Mouse (Mus musculus) forebrain, embryonic 13.5 days (tissue): ENCODE results near the gene Traf1. TPM values are rescaled to one million over a fixed set of nuclear protein-coding genes. Genes with fewer than 3 reads are reported as not detected.

Experiments
- ATAC-seq: fragments of 200-750 bp; cut with Nextera tagmentation; 2 replicates; pipeline ENCODE4 v1.8.0; 2017
- H3K27ac ChIP-seq: fragments of 300-500 bp; sonication (generic); 2 replicates; pipeline ENCODE4 v1.5.1; 2015; ENCODE audit warnings: inconsistent platforms, mild to moderate bottlenecking, moderate library complexity
- H3K27me3 ChIP-seq: fragments of 300-500 bp; sonication (generic); 2 replicates; pipeline ENCODE4 v1.6.1; 2015; ENCODE audit warnings: mild to moderate bottlenecking, inconsistent platforms
- H3K36me3 ChIP-seq: fragments of 300-500 bp; sonication (generic); 2 replicates; pipeline ENCODE4 v1.6.1; 2015; ENCODE audit warnings: mild to moderate bottlenecking, inconsistent platforms; ENCODE audit not compliant: poor library complexity, severe bottlenecking
- H3K4me1 ChIP-seq: fragments of 300-500 bp; sonication (generic); 2 replicates; pipeline ENCODE4 v1.6.1; 2015; ENCODE audit warnings: inconsistent platforms
- H3K4me2 ChIP-seq: fragments of 300-500 bp; sonication (generic); 2 replicates; pipeline ENCODE4 v1.6.1; 2015; ENCODE audit warnings: inconsistent platforms, mild to moderate bottlenecking, moderate library complexity
- H3K4me3 ChIP-seq: fragments of 300-500 bp; sonication (generic); 2 replicates; pipeline ENCODE4 v1.5.1; 2015; ENCODE audit warnings: mild to moderate bottlenecking, inconsistent platforms
- H3K9ac ChIP-seq: fragments of 300-500 bp; sonication (generic); 2 replicates; pipeline ENCODE4 v1.6.1; 2015; ENCODE audit warnings: mild to moderate bottlenecking, inconsistent platforms
- H3K9me3 ChIP-seq: fragments of 300-500 bp; sonication (generic); replicated peaks from 2 replicates; pipeline ENCODE4 v1.6.1; 2016; ENCODE audit warnings: inconsistent platforms
- WGBS: fragments of 180-500 bp; shearing (Covaris S2); methylation state at CpG from one replicate; pipeline ENCODE4 v1.1.7; 2015; 5-methylcytosine and 5-hydroxymethylcytosine counted together
- polyA plus RNA-seq: library from polyadenylated mRNA; unstranded; fragments of >200 nt; fragmentation: Nextera tagmentation; extraction: Ambion mirVana; gene quantifications from 2 replicates; pipeline ENCODE4 v1.2.1, GENCODE M21; 2015

Gene Traf1
- polyA plus RNA-seq, 1 experiment from 2014 or later = 0.13 TPM

DNA sequence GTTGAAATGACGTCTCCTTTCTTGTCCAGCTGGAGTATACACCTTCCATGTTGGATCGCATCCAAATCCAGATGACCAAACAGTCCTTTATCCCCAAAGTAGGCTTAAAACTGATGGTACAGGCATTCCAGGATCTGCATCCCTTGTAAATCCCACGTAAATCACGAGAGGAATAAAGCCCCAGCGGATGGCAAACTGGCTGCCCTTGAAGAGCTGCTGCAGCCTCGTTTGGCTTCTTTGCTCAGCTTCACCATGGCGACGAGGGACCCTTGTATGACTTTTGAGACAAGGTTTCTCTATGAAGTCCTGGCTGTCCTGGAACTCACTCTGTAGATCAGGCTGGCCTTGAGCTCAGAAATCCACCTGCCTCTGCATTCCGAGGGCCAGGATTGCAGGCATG, 3.1 kb upstream of the Traf1 start:
- no peak overlapping the region for H3K9ac ChIP-seq
- 0 out of 2 replicates have a peak, but pooled peaks cover 10% of the 10 kb centered on the region for H3K4me1 ChIP-seq
- H3K4me2 ChIP-seq = no peak overlapping the region
- H3K27ac ChIP-seq = no peak overlapping the region
- WGBS = 65% methylated on average over 9 of the region's 9 CpGs
- no peaks in the 10 kb centered on the region for H3K9me3 ChIP-seq
- no peak overlapping the region for H3K4me3 ChIP-seq
- H3K27me3 ChIP-seq = peaks cover 8% of the 10 kb centered on the region; the same call in 1 of the 2 replicates
- H3K36me3 ChIP-seq = no peaks in the 10 kb centered on the region
- no peak for ATAC-seq

- Histone ChIP-seq H3K9me3 (no peaks in the 10 kb centered on the region), H3K9ac (no peak overlapping the region), H3K27me3 (peaks cover 8% of the 10 kb centered on the region; the same call in 1 of the 2 replicates), H3K4me1 (0 out of 2 replicates have a peak, but pooled peaks cover 8% of the 10 kb centered on the region), H3K27ac (no peak overlapping the region), H3K4me3 (no peak overlapping the region), H3K36me3 (no peaks in the 10 kb centered on the region), H3K4me2 (no peak overlapping the region)
- no peak for ATAC-seq
- WGBS = 88% methylated on average over 6 of the region's 6 CpGs
These were observed 2.7 kb upstream of the Traf1 start for GRCm38 (mm10) chr2:34964230-34964629.

DNA sequence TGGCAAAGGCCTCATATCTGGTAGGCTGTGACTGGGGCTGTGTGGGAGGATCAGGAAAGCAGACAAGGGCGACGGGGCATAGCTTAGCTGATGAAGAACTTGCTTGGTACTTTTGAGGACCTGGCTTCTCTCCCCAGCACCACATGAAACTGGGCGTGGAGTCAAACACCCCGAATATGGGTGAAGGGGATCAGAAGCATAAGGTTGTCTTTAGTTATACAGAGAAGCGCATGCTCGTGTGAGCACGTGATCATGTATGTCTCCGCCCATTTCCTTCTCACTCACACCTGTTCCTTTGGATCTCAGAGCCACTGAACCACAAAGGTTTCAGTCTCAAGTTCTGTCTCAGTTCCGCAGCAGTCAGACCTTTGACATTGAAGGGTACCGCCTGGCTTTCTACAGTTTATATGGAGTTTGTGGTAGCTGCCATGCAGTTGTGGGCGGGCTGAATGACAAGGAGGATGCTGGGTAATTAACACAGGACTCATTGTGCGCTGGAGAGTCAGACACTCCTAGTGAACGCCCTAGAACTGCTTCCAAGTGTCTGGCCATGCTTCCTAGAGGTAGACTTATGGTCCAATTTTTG, 1.9 kb upstream of the Traf1 start:
- Histone ChIP-seq H3K27me3 (peaks cover 8% of the 10 kb centered on the region; the same call in 1 of the 2 replicates), H3K9ac (no peak overlapping the region), H3K27ac (no peak overlapping the region), H3K4me1 (0 out of 2 replicates have a peak, but pooled peaks cover 5% of the 10 kb centered on the region), H3K9me3 (no peaks in the 10 kb centered on the region), H3K4me2 (no peak overlapping the region), H3K36me3 (no peaks in the 10 kb centered on the region), H3K4me3 (no peak overlapping the region)
- no peak for ATAC-seq
- WGBS = 83% methylated on average over 13 of the region's 13 CpGs

- no peak overlapping the region for H3K4me3 ChIP-seq
- peaks cover 8% of the 10 kb centered on the region; the same call in 1 of the 2 replicates for H3K27me3 ChIP-seq
- WGBS = 93% methylated on average over 9 of the region's 9 CpGs
- 0 out of 2 replicates have a peak, but pooled peaks cover 5% of the 10 kb centered on the region for H3K4me1 ChIP-seq
- no peak overlapping the region for H3K9ac ChIP-seq
- H3K4me2 ChIP-seq = no peak overlapping the region
- H3K27ac ChIP-seq = no peak overlapping the region
- H3K36me3 ChIP-seq = no peaks in the 10 kb centered on the region
- no peak for ATAC-seq
- no peaks in the 10 kb centered on the region for H3K9me3 ChIP-seq
These were observed 1.3 kb upstream of the Traf1 start for GRCm38 (mm10) chr2:34962893-34963292.

DNA sequence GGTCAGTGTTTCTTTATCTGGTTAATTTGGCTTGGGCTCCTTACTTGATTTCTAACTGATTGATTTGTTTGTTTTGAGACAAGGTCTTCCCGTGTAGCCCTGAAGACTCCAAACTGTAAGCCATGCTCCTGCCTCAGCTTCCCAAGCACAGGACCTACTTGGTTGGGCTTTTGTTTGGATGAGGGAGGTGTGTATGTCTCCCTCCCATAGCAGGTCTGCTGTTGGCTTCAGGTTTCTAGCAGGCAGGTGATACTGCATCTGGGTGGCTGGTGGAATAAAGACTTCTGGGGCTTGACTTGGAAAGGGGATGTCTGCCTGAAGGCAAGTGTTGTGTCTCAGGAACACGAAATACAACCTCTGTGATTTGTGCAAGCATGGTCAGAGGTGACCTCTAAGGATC, 639 bp upstream of the Traf1 start:
- Histone ChIP-seq H3K27ac (no peak overlapping the region), H3K4me1 (0 out of 2 replicates have a peak, but pooled peaks cover 5% of the 10 kb centered on the region), H3K9me3 (no peaks in the 10 kb centered on the region), H3K36me3 (no peaks in the 10 kb centered on the region), H3K27me3 (peaks cover 8% of the 10 kb centered on the region; the same call in 1 of the 2 replicates), H3K4me3 (no peak overlapping the region), H3K4me2 (no peak overlapping the region), H3K9ac (no peak overlapping the region)
- 90% methylated on average over 2 of the region's 2 CpGs for WGBS
- ATAC-seq = no peak

DNA sequence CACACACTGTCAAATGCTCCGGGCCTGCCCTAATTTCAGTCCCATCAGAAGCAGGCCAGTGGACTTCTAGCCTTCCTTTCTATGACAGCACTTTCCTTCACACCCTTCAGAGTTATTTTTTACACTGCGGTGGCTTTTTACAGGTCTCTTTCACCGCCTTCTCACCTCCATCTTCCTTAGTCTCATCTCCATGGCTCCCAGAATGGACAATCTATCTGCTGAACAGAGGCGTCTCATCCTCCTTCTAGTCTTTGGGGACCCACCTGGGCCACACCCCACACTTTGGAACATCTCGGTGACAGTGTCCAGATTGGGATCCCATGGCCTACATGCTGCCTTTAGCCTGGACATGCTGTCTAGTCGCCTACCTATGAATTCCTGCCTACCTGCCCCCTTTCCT, 606 bp downstream of the Traf1 start:
- 0 out of 2 replicates have a peak, but pooled peaks cover 5% of the 10 kb centered on the region for H3K4me1 ChIP-seq
- no peak overlapping the region for H3K9ac ChIP-seq
- H3K4me3 ChIP-seq = no peak overlapping the region
- H3K9me3 ChIP-seq = no peaks in the 10 kb centered on the region
- no peak for ATAC-seq
- peak overlapping the region; percentile 43 for H3K4me2 ChIP-seq
- H3K36me3 ChIP-seq = no peaks in the 10 kb centered on the region
- H3K27me3 ChIP-seq = peaks cover 8% of the 10 kb centered on the region; the same call in 1 of the 2 replicates
- H3K27ac ChIP-seq = no peak overlapping the region
- WGBS = 78% methylated on average over 6 of the region's 6 CpGs

GRCm38 (mm10) chr2:34960466-34960865, 1.1 kb downstream of the Traf1 start:
- Histone ChIP-seq H3K9ac (no peak overlapping the region), H3K36me3 (no peaks in the 10 kb centered on the region), H3K4me3 (no peak overlapping the region), H3K27ac (no peak overlapping the region), H3K4me2 (no peak overlapping the region), H3K27me3 (peaks cover 8% of the 10 kb centered on the region; the same call in 1 of the 2 replicates), H3K4me1 (0 out of 2 replicates have a peak, but pooled peaks cover 2% of the 10 kb centered on the region), H3K9me3 (no peaks in the 10 kb centered on the region)
- WGBS = 85% methylated on average over 5 of the region's 5 CpGs
- ATAC-seq = no peak

DNA sequence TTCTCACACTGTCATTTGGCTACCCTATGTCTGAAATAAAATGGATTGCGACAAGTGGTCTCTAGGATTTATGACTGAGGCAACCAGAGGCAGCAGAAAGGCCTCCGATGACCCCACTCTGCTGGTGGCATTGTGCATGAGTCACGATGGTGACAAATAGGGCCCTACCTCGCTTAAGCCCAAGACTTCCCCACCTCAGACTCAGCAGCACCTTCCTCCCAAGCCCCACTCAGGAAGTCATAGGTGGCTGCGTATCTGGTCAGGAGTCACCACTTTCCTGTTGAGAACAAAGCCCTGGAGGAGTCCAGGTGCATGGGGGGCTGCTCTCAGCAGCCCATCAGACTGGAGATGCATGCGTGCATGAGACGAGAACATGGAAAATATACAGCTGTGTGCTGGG, 3.0 kb downstream of the Traf1 start:
- H3K27ac ChIP-seq = no peak overlapping the region
- ATAC-seq = no peak

DNA sequence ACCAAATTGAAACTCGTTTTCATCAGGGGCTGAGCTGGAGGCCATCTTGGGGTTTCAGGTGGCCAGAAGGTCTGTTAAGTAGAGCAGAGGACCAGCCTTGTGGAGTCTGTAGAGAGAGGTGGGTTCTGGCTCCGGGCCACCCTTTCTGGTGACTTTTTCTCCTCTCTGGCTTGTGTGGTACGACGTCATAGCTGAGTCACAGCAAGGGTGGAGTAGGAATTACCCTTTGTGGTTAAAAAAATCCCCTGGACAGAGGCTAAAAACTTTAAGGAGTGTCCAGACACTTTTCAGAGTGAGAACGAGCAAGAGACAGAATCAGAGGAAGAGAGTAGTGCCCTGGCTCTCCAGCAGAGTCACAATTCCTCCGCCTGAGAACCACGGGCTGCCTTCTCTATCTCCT, 3.5 kb downstream of the Traf1 start:
- no peak overlapping the region for H3K4me2 ChIP-seq
- H3K9me3 ChIP-seq = no peaks in the 10 kb centered on the region
- WGBS = 76% methylated on average over 7 of the region's 7 CpGs
- peaks cover 8% of the 10 kb centered on the region; the same call in 1 of the 2 replicates for H3K27me3 ChIP-seq
- H3K27ac ChIP-seq = no peak overlapping the region
- H3K9ac ChIP-seq = no peak overlapping the region
- ATAC-seq = no peak
- H3K36me3 ChIP-seq = no peaks in the 10 kb centered on the region
- H3K4me1 ChIP-seq = no peaks in the 10 kb centered on the region
- no peak overlapping the region for H3K4me3 ChIP-seq

More for the DNA sequence above, 3.0 kb downstream of the Traf1 start:
- Histone ChIP-seq H3K4me1 (no peaks in the 10 kb centered on the region), H3K4me2 (no peak overlapping the region), H3K9me3 (no peaks in the 10 kb centered on the region), H3K4me3 (no peak overlapping the region), H3K9ac (no peak overlapping the region), H3K36me3 (no peaks in the 10 kb centered on the region), H3K27me3 (peaks cover 8% of the 10 kb centered on the region; the same call in 1 of the 2 replicates)
- 92% methylated on average over 7 of the region's 7 CpGs for WGBS

DNA sequence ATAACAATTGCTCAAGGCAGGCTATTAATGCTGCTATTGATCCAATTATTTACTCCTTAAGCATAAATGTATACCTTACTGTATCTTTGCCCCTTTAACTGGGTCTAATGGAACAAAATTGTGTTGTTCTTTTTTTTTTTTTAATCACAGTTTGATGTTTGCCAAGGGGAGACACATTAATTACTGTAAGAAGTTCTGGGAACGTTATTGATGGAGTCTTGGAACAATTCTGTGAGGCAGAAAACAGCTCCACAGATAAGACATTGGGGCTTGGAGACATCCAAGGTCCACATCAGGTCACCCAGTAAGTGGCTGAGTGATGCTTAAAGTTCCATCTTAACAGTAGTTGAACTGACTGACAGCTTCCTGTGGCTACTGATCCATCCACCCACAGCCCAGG, 4.2 kb downstream of the Traf1 start:
- ATAC-seq = no peak
- H3K9me3 ChIP-seq = no peaks in the 10 kb centered on the region
- H3K9ac ChIP-seq = no peak overlapping the region
- H3K4me3 ChIP-seq = no peak overlapping the region
- H3K27ac ChIP-seq = no peak overlapping the region
- WGBS = 70% methylated on average over 1 of the region's 1 CpGs
- H3K36me3 ChIP-seq = no peaks in the 10 kb centered on the region
- H3K4me2 ChIP-seq = no peak overlapping the region
- H3K4me1 ChIP-seq = no peaks in the 10 kb centered on the region
- peaks cover 8% of the 10 kb centered on the region; the same call in 1 of the 2 replicates for H3K27me3 ChIP-seq

GRCm38 (mm10) chr2:34956941-34957340, 4.6 kb downstream of the Traf1 start:
- no peak overlapping the region for H3K4me2 ChIP-seq
- no peak overlapping the region for H3K27ac ChIP-seq
- WGBS = 61% methylated on average over 5 of the region's 5 CpGs

GRCm38 (mm10) chr2:34954344-34954743, 7.2 kb downstream of the Traf1 start:
- Histone ChIP-seq H3K4me2 (no peak overlapping the region), H3K9me3 (peaks cover 2% of the 10 kb centered on the region; the same call in 1 of the 2 replicates), H3K4me3 (no peak overlapping the region), H3K27ac (no peak overlapping the region), H3K36me3 (no peaks in the 10 kb centered on the region), H3K4me1 (no peaks in the 10 kb centered on the region), H3K9ac (no peak overlapping the region), H3K27me3 (no peaks in the 10 kb centered on the region)
- no peak for ATAC-seq

More at GRCm38 (mm10) chr2:34956941-34957340, 4.6 kb downstream of the Traf1 start:
- Histone ChIP-seq H3K9me3 (no peaks in the 10 kb centered on the region), H3K36me3 (no peaks in the 10 kb centered on the region), H3K4me1 (no peaks in the 10 kb centered on the region), H3K9ac (no peak overlapping the region), H3K4me3 (no peak overlapping the region), H3K27me3 (peaks cover 8% of the 10 kb centered on the region; the same call in 1 of the 2 replicates)
- no peak for ATAC-seq
